Mouse (Mus musculus) limb, embryonic 14.5 days (tissue): Measurements from ENCODE around the gene Rabgap1. TPM values are rescaled to one million over a fixed set of nuclear protein-coding genes. Genes with fewer than 3 reads are reported as not detected.
A peak's percentile ranks its signal among the peaks of the same experiment; 100 is the strongest.

ENCODE experiments used
- ATAC-seq: fragments of 200-750 bp; cut with Nextera tagmentation; 2 replicates; pipeline ENCODE4 v1.8.0; 2017; ENCODE audit warnings: low read depth, moderate number of reproducible peaks, moderate TSS enrichment; ENCODE audit not compliant: low FRiP score
- DNase-seq: peaks from one replicate; pipeline ENCODE4 v3.0.0-alpha.2; 2015; ENCODE audit warnings: low spot score
- H3K27ac ChIP-seq: fragments of 300-500 bp; sonication (generic); replicated peaks from 2 replicates; pipeline ENCODE4 v1.5.1; 2014; ENCODE audit warnings: low read depth, mild to moderate bottlenecking, low read length, moderate library complexity, mixed read lengths
- H3K27me3 ChIP-seq: fragments of 300-500 bp; sonication (generic); 2 replicates; pipeline ENCODE4 v1.6.1; 2014; ENCODE audit warnings: low read length, mixed read lengths; ENCODE audit not compliant: control insufficient read depth, insufficient read depth
- H3K36me3 ChIP-seq: fragments of 300-500 bp; sonication (generic); 2 replicates; pipeline ENCODE4 v1.6.1; 2014; ENCODE audit warnings: mild to moderate bottlenecking, low read length, moderate library complexity, mixed read lengths; ENCODE audit not compliant: control insufficient read depth, insufficient read depth
- H3K4me1 ChIP-seq: fragments of 300-500 bp; sonication (generic); 2 replicates; pipeline ENCODE4 v1.6.1; 2014; ENCODE audit warnings: antibody characterized with exemption, low read length, mixed read lengths; ENCODE audit not compliant: control insufficient read depth, insufficient read depth
- H3K4me2 ChIP-seq: fragments of 300-500 bp; sonication (generic); replicated peaks from 2 replicates; pipeline ENCODE4 v1.6.1; 2014; ENCODE audit warnings: low read depth, mild to moderate bottlenecking, low read length, moderate library complexity; ENCODE audit not compliant: severe bottlenecking
- H3K4me3 ChIP-seq: fragments of 300-500 bp; sonication (generic); replicated peaks from 2 replicates; pipeline ENCODE4 v1.5.1; 2014; ENCODE audit warnings: low read length
- H3K9ac ChIP-seq: fragments of 300-500 bp; sonication (generic); 2 replicates; pipeline ENCODE4 v1.6.1; 2014; ENCODE audit warnings: mild to moderate bottlenecking, low read depth, low read length, moderate library complexity; ENCODE audit not compliant: severe bottlenecking
- H3K9me3 ChIP-seq: fragments of 300-500 bp; sonication (generic); 2 replicates; pipeline ENCODE4 v1.6.1; 2016; ENCODE audit warnings: low read length; ENCODE audit not compliant: control insufficient read depth
- POLR2A ChIP-seq: fragments of 200-500 bp; IDR thresholded peaks from 2 replicates; pipeline ENCODE4 v1.8.0; 2012; ENCODE audit warnings: inconsistent platforms, mild to moderate bottlenecking, moderate library complexity, borderline replicate concordance; ENCODE audit not compliant: insufficient read depth, insufficient read length; ENCODE audit errors: extremely low read depth
- WGBS: fragments of 180-500 bp; shearing (Covaris S2); extraction: QIAGEN DNeasy Blood & Tissue Kit; methylation state at CpG from one replicate; pipeline ENCODE4 v1.1.7; 2014; 5-methylcytosine and 5-hydroxymethylcytosine counted together
- polyA plus RNA-seq, 2 experiments: library from polyadenylated mRNA; depleted of rRNA in 1 of 2; stranded (reverse) in 1 of 2; unstranded in 1 of 2; fragments of >200 nt; fragmentation: Nextera tagmentation in 1 of 2; extraction: Ambion mirVana in 1 of 2; gene quantifications; 2 replicates each; pipeline versions ENCODE4 v1.2.1 to v1.2.3; 2012 to 2014

Gene Rabgap1
- polyA plus RNA-seq, 2 experiments: 37.6 to 46.4 TPM

DNA sequence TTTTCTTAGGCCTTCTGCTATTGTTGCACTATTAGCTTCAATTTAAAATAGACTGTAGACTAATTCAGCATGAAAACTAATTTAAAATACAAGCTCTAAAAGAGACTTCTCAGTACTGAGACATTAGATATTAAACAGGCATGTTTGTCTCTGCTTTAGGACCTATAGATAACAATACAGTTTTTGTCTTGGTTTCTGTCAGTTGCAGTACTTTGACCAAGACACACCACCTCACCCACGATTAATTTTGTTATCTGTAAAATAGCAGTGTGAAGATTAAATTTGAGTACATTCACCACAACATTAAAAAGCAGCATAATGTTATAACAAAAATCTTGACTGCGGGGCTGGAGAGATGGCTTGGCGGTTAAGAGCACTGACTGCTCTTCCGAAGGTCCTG lies 23.2 kb downstream of the Rabgap1 start:
- ATAC-seq: no peak
- Histone ChIP-seq H3K4me3 (no peak overlapping the region), H3K4me1 (no peaks in the 10 kb centered on the region), H3K36me3 (peaks cover 15% of the 10 kb centered on the region), H3K9me3 (no peaks in the 10 kb centered on the region), H3K27ac (no peak overlapping the region), H3K27me3 (no peaks in the 10 kb centered on the region), H3K9ac (no peak overlapping the region), H3K4me2 (no peak overlapping the region)
- no peak for TF ChIP-seq POLR2A
- 95% methylated on average over 4 of the region's 4 CpGs for WGBS
- DNase-seq: no peak

DNA sequence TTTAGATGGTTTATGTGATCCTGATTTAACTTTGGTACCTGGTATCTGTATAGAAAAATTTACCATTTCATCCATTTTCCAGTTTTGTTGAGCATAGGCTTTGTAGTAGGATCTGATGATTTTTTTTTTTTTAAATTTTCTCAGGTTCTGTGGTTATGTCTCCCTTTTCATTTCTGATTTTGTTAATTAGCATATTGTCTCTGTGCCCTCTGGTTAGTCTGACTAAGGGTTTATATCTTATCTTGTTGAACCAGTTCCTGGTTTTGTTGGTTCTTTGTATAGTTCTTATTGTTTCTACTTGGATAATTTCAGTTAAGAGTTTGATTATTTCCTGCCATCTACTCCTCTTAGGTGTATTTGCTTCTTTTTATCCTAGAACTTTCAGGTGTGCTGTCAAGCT lies 36.5 kb downstream of the Rabgap1 start:
- peaks cover 54% of the 10 kb centered on the region for H3K36me3 ChIP-seq
- no peak for DNase-seq
- no peaks in the 10 kb centered on the region for H3K9me3 ChIP-seq
- no peak for TF ChIP-seq POLR2A
- no peak overlapping the region for H3K27ac ChIP-seq
- H3K4me3 ChIP-seq: no peak overlapping the region
- no peaks in the 10 kb centered on the region for H3K27me3 ChIP-seq
- no peak for ATAC-seq
- no peak overlapping the region for H3K9ac ChIP-seq
- no peak overlapping the region for H3K4me2 ChIP-seq
- H3K4me1 ChIP-seq: no peaks in the 10 kb centered on the region

DNA sequence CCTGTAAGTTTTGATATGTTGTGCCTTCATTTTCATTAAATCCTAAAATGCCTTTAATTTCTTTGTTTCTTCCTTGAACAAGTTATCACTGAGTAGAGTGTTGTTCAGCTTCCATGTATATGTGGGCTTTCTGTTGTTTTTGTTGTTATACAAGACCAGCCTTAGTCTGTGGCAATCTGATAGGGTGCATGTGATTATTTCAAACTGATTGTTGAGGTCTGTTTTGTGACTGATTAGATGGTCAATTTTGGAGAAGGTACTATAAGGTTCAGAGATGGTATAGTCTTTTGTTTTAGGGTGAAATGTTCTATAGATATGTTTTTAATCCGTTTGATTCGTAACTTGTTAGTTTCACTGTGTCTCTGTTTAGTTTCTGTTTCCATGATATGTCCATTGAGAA lies 37.0 kb downstream of the Rabgap1 start:
- Histone ChIP-seq H3K4me1 (no peaks in the 10 kb centered on the region), H3K27me3 (no peaks in the 10 kb centered on the region), H3K36me3 (peaks cover 58% of the 10 kb centered on the region), H3K9me3 (no peaks in the 10 kb centered on the region), H3K4me3 (no peak overlapping the region), H3K4me2 (no peak overlapping the region), H3K27ac (no peak overlapping the region), H3K9ac (no peak overlapping the region)
- DNase-seq (no peak), ATAC-seq (no peak)
- TF ChIP-seq POLR2A: no peak
- 97% methylated on average over 2 of the region's 2 CpGs for WGBS

DNA sequence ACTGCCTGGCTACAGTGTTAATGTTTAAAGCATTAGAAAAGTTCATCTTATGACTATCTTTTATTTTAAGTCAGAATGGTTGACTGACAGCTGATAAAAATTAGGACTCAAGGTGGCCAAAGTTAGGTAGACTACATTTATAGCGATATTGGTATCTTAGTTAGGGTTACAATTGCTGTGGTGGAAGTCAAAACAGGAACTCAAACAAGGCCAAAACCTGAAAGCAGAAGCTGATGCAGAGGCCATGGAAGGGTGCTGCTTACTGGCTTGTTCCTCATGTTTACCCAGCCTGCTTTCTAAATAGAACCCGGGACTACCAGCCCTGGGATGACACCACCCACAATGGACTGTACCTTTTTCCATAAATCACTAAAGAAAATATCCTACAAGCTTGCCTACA lies 41.1 kb downstream of the Rabgap1 start:
- H3K4me3 ChIP-seq: no peak overlapping the region
- 90% methylated on average over 2 of the region's 2 CpGs for WGBS
- DNase-seq (no peak), ATAC-seq (no peak)
- H3K36me3 ChIP-seq: peaks cover 53% of the 10 kb centered on the region
- H3K27me3 ChIP-seq: no peaks in the 10 kb centered on the region
- H3K4me2 ChIP-seq: no peak overlapping the region
- H3K9ac ChIP-seq: no peak overlapping the region
- no peaks in the 10 kb centered on the region for H3K4me1 ChIP-seq
- no peak for TF ChIP-seq POLR2A
- no peak overlapping the region for H3K27ac ChIP-seq
- no peaks in the 10 kb centered on the region for H3K9me3 ChIP-seq

DNA sequence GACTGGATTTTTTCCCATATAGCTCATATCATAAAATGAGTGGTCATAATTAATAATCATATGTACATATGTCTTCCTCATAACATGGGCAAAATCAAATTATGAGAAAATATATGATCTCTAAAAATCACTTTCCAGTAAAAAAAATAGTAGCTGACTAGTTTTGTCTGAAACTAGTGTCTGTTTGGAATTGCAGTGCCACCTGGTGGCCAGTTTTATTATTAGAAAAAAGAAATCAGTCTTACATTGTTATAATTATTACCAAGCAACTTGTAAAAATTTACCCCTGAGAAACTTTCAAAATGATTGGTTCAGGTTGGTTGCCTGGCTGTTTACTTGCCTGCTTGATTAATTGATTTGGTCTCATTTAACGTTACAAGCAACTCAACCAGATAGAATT lies 42.3 kb downstream of the Rabgap1 start:
- H3K36me3 ChIP-seq: peaks cover 66% of the 10 kb centered on the region

DNA sequence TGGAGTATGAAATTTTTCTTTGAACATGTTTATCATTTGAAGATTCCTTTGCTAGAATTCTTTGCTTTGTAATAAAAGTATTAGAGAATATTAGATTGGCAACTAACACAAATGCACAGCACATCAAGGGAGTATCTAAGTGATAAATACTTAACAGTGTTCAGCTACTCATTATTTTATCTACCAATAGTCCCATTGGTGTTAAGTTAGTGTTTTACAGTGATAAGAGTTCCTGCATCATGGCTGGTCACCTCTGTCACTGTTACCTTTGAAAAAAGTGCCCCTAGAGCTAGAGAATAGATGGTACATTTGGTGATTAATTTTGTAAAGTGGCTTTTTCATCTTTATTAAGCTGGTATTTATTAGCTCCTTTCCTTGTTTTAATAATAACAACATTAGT lies 43.3 kb downstream of the Rabgap1 start:
- H3K36me3 ChIP-seq: peaks cover 65% of the 10 kb centered on the region
- no peaks in the 10 kb centered on the region for H3K9me3 ChIP-seq
- DNase-seq: no peak
- ATAC-seq: no peak
- no peak overlapping the region for H3K4me3 ChIP-seq
- H3K4me2 ChIP-seq: no peak overlapping the region
- H3K9ac ChIP-seq: no peak overlapping the region
- H3K27ac ChIP-seq: no peak overlapping the region
- TF ChIP-seq POLR2A: no peak
- no peaks in the 10 kb centered on the region for H3K27me3 ChIP-seq
- H3K4me1 ChIP-seq: no peaks in the 10 kb centered on the region

More for the DNA sequence above, 42.3 kb downstream of the Rabgap1 start:
- DNase-seq (peak; percentile 66), ATAC-seq (no peak)
- Histone ChIP-seq H3K27me3 (no peaks in the 10 kb centered on the region), H3K4me3 (no peak overlapping the region), H3K9ac (no peak overlapping the region), H3K9me3 (no peaks in the 10 kb centered on the region), H3K4me2 (no peak overlapping the region), H3K27ac (no peak overlapping the region), H3K4me1 (no peaks in the 10 kb centered on the region)
- 81% methylated on average over 1 of the region's 1 CpGs for WGBS
- TF ChIP-seq POLR2A: no peak
